Mouse (Mus musculus): ENCODE data around the gene Olfr324. TPM values are rescaled to one million over a fixed set of nuclear protein-coding genes. Genes with fewer than 3 reads are reported as not detected.

Gene Olfr324
- polyA plus RNA-seq, 1 experiment from 2014 or later = not detected

DNA sequence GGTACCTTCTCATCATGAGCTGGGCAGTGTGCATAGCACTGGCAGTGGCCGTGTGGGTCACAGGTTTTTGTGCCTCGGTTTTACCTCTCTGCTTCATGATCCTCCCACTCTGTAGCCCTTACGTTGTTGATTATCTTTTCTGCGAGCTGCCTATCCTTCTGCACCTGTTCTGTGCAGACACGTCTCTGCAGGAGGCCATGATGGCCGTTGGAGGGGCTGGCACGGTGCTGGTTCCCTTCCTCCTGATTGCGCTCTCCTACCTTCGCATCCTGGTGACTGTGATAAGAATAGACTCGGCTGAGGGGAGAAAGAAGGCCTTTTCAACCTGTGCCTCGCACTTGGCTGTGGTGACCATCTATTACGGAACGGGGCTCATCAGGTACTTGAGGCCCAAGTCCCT lies 2.9 kb downstream of the Olfr324 start:
- Histone ChIP-seq H3K4me2 (ENCODE audit: low read length) (no peak overlapping the region), H3K9ac (ENCODE audit: low read length) (no peak overlapping the region), H3K4me3 (ENCODE audit: control insufficient read depth in 1 of 2, insufficient read depth in 1 of 2, low read depth in 1 of 2, low read length in 2 of 2) (no peak overlapping the region), H3K27me3 (ENCODE audit: control insufficient read depth, insufficient read depth, low read length) (no peaks in the 10 kb centered on the region), H3K9me3 (ENCODE audit: control insufficient read depth, low read length) (no peaks in the 10 kb centered on the region), H3K4me1 (ENCODE audit: control insufficient read depth in 2 of 2, insufficient read depth in 2 of 2, low read length in 2 of 2) (no peaks in the 10 kb centered on the region), H3K36me3 (ENCODE audit: control insufficient read depth, insufficient read depth, low read length) (no peaks in the 10 kb centered on the region), H3K27ac (replicated peaks in 1 of 2; ENCODE audit: control insufficient read depth in 1 of 2, insufficient read depth in 1 of 2, low read depth in 2 of 2, low read length in 2 of 2) (no peak overlapping the region)
- 75% methylated on average over 13 of the region's 13 CpGs for WGBS
- no peak for ATAC-seq (ENCODE audit: insufficient number of reproducible peaks, insufficient read depth, low FRiP score, low read depth)

DNA sequence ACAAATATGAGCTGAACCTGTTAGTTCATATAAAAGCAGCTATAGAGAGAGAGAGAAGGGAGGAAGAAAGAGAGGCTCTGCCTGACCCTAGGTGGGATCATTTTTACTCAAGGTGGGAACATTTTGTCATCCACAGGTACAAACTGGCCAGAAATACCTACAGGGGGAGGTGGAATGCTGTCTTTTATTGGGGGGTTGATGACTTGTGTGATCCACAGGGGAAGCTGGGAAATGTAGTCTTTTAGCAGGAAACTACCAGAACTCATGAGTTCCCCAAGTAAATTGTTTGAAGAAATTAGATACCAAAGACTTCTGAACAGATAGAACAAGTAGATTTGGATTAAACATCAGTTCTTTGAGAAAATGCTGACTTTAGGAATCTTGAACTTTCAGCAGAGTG lies 7.1 kb downstream of the Olfr324 start:
- Histone ChIP-seq H3K27ac (replicated peaks in 1 of 2; ENCODE audit: control insufficient read depth in 1 of 2, insufficient read depth in 1 of 2, low read depth in 2 of 2, low read length in 2 of 2) (no peak overlapping the region), H3K9me3 (ENCODE audit: control insufficient read depth, low read length) (no peaks in the 10 kb centered on the region), H3K4me1 (ENCODE audit: control insufficient read depth in 2 of 2, insufficient read depth in 2 of 2, low read length in 2 of 2) (no peaks in the 10 kb centered on the region), H3K9ac (ENCODE audit: low read length) (no peak overlapping the region), H3K4me3 (ENCODE audit: control insufficient read depth in 1 of 2, insufficient read depth in 1 of 2, low read depth in 1 of 2, low read length in 2 of 2) (no peak overlapping the region), H3K4me2 (ENCODE audit: low read length) (no peak overlapping the region), H3K27me3 (ENCODE audit: control insufficient read depth, insufficient read depth, low read length) (no peaks in the 10 kb centered on the region), H3K36me3 (ENCODE audit: control insufficient read depth, insufficient read depth, low read length) (no peaks in the 10 kb centered on the region)
- ATAC-seq (ENCODE audit: insufficient number of reproducible peaks, insufficient read depth, low FRiP score, low read depth) = no peak

DNA sequence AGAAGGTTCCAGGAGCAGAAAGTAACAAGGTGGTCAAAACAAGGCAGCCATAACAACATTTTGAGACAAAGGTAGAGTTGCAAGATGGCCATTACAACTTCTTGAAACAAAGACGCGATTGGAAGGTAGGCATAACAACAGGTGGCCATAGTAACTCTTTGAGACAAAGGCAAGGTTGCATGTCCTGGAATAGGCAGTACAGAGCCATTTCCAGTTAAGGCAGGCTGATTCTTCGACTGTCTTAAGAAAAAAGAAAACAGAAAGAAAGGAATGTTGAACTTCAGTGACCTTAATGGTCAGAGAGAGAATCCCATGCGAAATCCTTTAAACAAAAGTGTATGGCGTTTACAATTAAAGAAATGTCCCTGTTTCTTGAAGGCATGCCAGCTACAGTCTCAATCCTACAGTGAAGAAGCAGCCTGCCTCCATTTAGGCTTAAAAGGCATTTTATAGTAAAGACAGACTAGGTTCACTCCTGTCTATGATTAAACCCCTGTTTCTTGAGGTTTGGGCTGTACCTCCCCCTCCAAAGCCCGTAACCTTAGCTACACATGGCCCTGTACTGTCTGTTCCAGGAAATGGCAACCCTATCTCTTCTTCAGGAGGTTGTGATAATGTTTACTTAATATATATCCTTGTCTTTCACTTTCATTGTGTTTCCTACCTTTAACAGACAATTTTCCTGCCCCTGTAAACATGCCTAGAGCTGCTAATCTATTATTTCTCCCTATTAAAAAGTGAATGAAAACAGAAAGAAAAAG lies 8.1 kb downstream of the Olfr324 start:
- no peak overlapping the region for H3K27ac ChIP-seq (replicated peaks in 1 of 2; ENCODE audit: control insufficient read depth in 1 of 2, insufficient read depth in 1 of 2, low read depth in 2 of 2, low read length in 2 of 2)
- no peak for ATAC-seq (ENCODE audit: insufficient number of reproducible peaks, insufficient read depth, low FRiP score, low read depth)
- no peak overlapping the region for H3K9ac ChIP-seq (ENCODE audit: low read length)
- no peaks in the 10 kb centered on the region for H3K4me1 ChIP-seq (ENCODE audit: control insufficient read depth in 2 of 2, insufficient read depth in 2 of 2, low read length in 2 of 2)
- no peak overlapping the region for H3K4me2 ChIP-seq (ENCODE audit: low read length)
- 74% methylated on average over 6 of the region's 6 CpGs for WGBS
- H3K27me3 ChIP-seq (ENCODE audit: control insufficient read depth, insufficient read depth, low read length) = no peaks in the 10 kb centered on the region
- no peaks in the 10 kb centered on the region for H3K9me3 ChIP-seq (ENCODE audit: control insufficient read depth, low read length)
- H3K4me3 ChIP-seq (ENCODE audit: control insufficient read depth in 1 of 2, insufficient read depth in 1 of 2, low read depth in 1 of 2, low read length in 2 of 2) = no peak overlapping the region
- no peaks in the 10 kb centered on the region for H3K36me3 ChIP-seq (ENCODE audit: control insufficient read depth, insufficient read depth, low read length)

DNA sequence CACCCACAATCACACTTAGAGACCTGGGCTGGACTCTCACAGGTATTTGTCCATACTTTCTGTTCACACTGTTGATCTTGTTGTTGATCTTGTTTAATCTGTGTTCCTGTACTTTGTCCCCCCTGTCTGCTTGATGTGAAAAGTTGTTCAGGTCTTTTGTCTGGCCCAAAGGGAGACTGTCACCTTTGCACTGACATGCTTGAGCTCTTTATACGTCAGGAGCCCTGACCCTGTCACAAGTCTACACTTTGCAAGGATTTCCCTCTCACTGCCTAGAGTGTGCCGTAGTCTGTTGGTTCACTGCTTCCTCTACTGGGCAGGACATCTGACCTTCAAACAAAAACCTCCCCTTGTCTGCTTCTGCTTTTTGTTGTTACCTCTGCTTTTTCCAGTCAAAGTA lies 9.8 kb downstream of the Olfr324 start:
- Histone ChIP-seq H3K4me1 (ENCODE audit: control insufficient read depth in 2 of 2, insufficient read depth in 2 of 2, low read length in 2 of 2) (no peaks in the 10 kb centered on the region), H3K9me3 (ENCODE audit: control insufficient read depth, low read length) (no peaks in the 10 kb centered on the region), H3K4me3 (ENCODE audit: control insufficient read depth in 1 of 2, insufficient read depth in 1 of 2, low read depth in 1 of 2, low read length in 2 of 2) (no peak overlapping the region), H3K36me3 (ENCODE audit: control insufficient read depth, insufficient read depth, low read length) (no peaks in the 10 kb centered on the region), H3K27me3 (ENCODE audit: control insufficient read depth, insufficient read depth, low read length) (no peaks in the 10 kb centered on the region), H3K9ac (ENCODE audit: low read length) (no peak overlapping the region), H3K27ac (replicated peaks in 1 of 2; ENCODE audit: control insufficient read depth in 1 of 2, insufficient read depth in 1 of 2, low read depth in 2 of 2, low read length in 2 of 2) (no peak overlapping the region), H3K4me2 (ENCODE audit: low read length) (no peak overlapping the region)
- 68% methylated on average over 2 of the region's 2 CpGs for WGBS
- ATAC-seq (ENCODE audit: insufficient number of reproducible peaks, insufficient read depth, low FRiP score, low read depth) = no peak

DNA sequence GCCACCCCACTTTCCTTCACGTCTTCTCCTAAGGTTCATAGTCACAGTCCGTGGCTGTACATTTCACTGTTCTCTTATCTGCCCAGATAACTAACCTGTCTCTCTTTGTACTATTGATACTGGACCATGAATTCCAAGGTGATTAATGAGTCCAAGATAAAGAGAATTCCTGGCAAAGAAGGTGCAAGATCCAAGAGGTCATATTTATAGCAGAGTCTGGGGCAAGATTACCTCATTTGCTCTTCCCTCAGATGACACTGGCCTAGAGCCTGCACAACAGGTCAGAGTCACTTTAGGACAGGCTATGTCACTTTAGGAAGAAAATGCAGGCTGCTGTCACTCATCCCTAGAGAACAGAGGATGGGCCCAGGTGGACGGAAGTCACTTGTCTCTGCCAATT lies 10.3 kb downstream of the Olfr324 start:
- Histone ChIP-seq H3K27ac (replicated peaks in 1 of 2; ENCODE audit: control insufficient read depth in 1 of 2, insufficient read depth in 1 of 2, low read depth in 2 of 2, low read length in 2 of 2) (no peak overlapping the region), H3K4me3 (ENCODE audit: control insufficient read depth in 1 of 2, insufficient read depth in 1 of 2, low read depth in 1 of 2, low read length in 2 of 2) (no peak overlapping the region), H3K4me1 (ENCODE audit: control insufficient read depth in 2 of 2, insufficient read depth in 2 of 2, low read length in 2 of 2) (no peaks in the 10 kb centered on the region), H3K36me3 (ENCODE audit: control insufficient read depth, insufficient read depth, low read length) (no peaks in the 10 kb centered on the region), H3K9me3 (ENCODE audit: control insufficient read depth, low read length) (no peaks in the 10 kb centered on the region), H3K4me2 (ENCODE audit: low read length) (no peak overlapping the region), H3K9ac (ENCODE audit: low read length) (no peak overlapping the region), H3K27me3 (ENCODE audit: control insufficient read depth, insufficient read depth, low read length) (no peaks in the 10 kb centered on the region)
- 32% methylated on average over 3 of the region's 3 CpGs for WGBS
- no peak for ATAC-seq (ENCODE audit: insufficient number of reproducible peaks, insufficient read depth, low FRiP score, low read depth)

DNA sequence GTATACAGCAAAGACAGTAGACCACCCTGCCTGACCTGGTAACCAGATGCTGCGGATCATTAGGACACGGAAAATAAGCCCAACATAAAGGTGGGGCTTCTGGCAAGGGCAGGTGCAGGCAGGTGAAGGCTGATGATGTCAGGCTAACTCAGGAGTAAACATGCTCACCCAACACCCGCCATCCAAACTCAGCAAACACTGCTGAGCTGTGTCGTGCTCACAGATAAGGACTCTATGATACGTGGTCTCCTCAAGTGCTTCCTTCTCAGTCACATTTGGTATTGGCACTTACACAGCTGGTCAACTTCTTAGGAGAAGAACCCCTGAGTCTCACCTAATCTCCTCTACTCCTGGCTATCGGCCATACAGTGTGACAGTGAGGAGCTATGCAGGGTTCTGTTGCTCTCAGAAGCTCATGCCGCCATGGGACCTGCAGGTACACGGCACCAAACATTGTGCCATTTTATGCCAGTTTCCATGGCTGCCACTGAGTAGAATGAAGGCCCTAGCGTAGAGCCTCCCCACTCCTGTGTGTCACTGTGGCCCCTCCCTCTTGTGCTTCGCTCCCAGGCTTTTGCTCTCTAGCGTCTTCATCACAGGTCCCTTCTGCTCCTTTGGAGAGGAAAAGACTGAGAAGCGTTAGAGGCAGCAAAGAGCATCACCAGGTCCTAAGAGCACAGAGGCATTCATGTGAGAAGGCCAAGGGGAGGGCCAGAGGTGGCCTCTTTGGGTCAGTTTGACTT lies 11.4 kb downstream of the Olfr324 start:
- no peak overlapping the region for H3K4me2 ChIP-seq (ENCODE audit: low read length)
- 72% methylated on average over 12 of the region's 12 CpGs for WGBS
- H3K36me3 ChIP-seq (ENCODE audit: control insufficient read depth, insufficient read depth, low read length) = no peaks in the 10 kb centered on the region
- no peaks in the 10 kb centered on the region for H3K27me3 ChIP-seq (ENCODE audit: control insufficient read depth, insufficient read depth, low read length)
- no peak overlapping the region for H3K4me3 ChIP-seq (ENCODE audit: control insufficient read depth in 1 of 2, insufficient read depth in 1 of 2, low read depth in 1 of 2, low read length in 2 of 2)
- H3K4me1 ChIP-seq (ENCODE audit: control insufficient read depth in 2 of 2, insufficient read depth in 2 of 2, low read length in 2 of 2) = no peaks in the 10 kb centered on the region
- H3K9me3 ChIP-seq (ENCODE audit: control insufficient read depth, low read length) = no peaks in the 10 kb centered on the region
- ATAC-seq (ENCODE audit: insufficient number of reproducible peaks, insufficient read depth, low FRiP score, low read depth) = no peak
- H3K9ac ChIP-seq (ENCODE audit: low read length) = no peak overlapping the region
- H3K27ac ChIP-seq (replicated peaks in 1 of 2; ENCODE audit: control insufficient read depth in 1 of 2, insufficient read depth in 1 of 2, low read depth in 2 of 2, low read length in 2 of 2) = no peak overlapping the region

DNA sequence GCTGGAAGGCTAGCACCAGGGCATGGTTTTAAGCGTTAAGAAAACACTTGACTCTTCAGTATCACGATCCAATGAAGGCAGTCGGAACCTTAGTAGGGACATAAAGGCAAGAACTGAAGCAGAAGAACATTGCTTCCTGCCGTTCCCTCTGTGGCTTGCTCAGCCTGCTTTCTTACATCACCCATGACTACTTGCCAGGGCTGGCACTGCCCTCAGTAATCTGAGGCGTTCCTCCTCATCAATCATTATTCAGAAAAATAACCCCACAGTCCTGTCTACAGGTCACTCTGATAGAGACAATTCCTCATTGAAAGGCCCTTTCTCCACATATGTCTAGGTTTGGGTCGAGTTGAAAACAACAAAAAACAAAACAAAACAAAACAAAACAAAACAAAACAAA lies 12.1 kb downstream of the Olfr324 start:
- no peaks in the 10 kb centered on the region for H3K27me3 ChIP-seq (ENCODE audit: control insufficient read depth, insufficient read depth, low read length)
- 77% methylated on average over 6 of the region's 6 CpGs for WGBS
- no peak overlapping the region for H3K9ac ChIP-seq (ENCODE audit: low read length)
- H3K4me1 ChIP-seq (ENCODE audit: control insufficient read depth in 2 of 2, insufficient read depth in 2 of 2, low read length in 2 of 2) = no peaks in the 10 kb centered on the region
- no peaks in the 10 kb centered on the region for H3K36me3 ChIP-seq (ENCODE audit: control insufficient read depth, insufficient read depth, low read length)
- no peak overlapping the region for H3K4me2 ChIP-seq (ENCODE audit: low read length)
- ATAC-seq (ENCODE audit: insufficient number of reproducible peaks, insufficient read depth, low FRiP score, low read depth) = no peak
- no peak overlapping the region for H3K27ac ChIP-seq (replicated peaks in 1 of 2; ENCODE audit: control insufficient read depth in 1 of 2, insufficient read depth in 1 of 2, low read depth in 2 of 2, low read length in 2 of 2)
- H3K4me3 ChIP-seq (ENCODE audit: control insufficient read depth in 1 of 2, insufficient read depth in 1 of 2, low read depth in 1 of 2, low read length in 2 of 2) = no peak overlapping the region
- no peaks in the 10 kb centered on the region for H3K9me3 ChIP-seq (ENCODE audit: control insufficient read depth, low read length)

All from heart, embryonic 14.5 days (tissue).